Mouse (Mus musculus) heart, postnatal 14 days (tissue): ENCODE measurements around the gene Fbxl15. TPM values are rescaled to one million over a fixed set of nuclear protein-coding genes. Genes with fewer than 3 reads are reported as not detected.

Experiments used
- DNase-seq, 2 experiments: peaks; one replicate each; pipeline ENCODE4 v3.0.0; 2021 to 2022
- intact Hi-C: fragments of 180-260 bp; cut with DNase I; formaldehyde crosslinking; loops from one replicate; pipeline ENCODE4 v1.15.1; 2025
- long read RNA-seq, 2 experiments: library from polyadenylated mRNA; stranded (forward); transcript quantifications; one replicate each; pipeline ENCODE4 v2.0.0; 2021
- total RNA-seq, 2 experiments: library from RNA; stranded (reverse); gene quantifications; 2 replicates each; pipeline ENCODE4 v1.2.3; 2021

Gene Fbxl15
- total RNA-seq: 1 to 10 TPM; 5.5 to 6.9 TPM
- long read RNA-seq, experiment 1, transcript Fbxl15-201 (4 exons, 1,348 nt): major isoform, 10 of 18 reads
- long read RNA-seq, experiment 1, partial matches to known transcripts: 7 of 18 reads
- long read RNA-seq, experiment 1, other reads (novel, unspliced or antisense): 1 of 18 reads
- long read RNA-seq, experiment 2, transcript Fbxl15-201 (4 exons, 1,348 nt): major isoform, 6 of 10 reads
- long read RNA-seq, experiment 2, partial matches to known transcripts: 3 of 10 reads
- long read RNA-seq, experiment 2, other reads (novel, unspliced or antisense): 1 of 10 reads

DNA sequence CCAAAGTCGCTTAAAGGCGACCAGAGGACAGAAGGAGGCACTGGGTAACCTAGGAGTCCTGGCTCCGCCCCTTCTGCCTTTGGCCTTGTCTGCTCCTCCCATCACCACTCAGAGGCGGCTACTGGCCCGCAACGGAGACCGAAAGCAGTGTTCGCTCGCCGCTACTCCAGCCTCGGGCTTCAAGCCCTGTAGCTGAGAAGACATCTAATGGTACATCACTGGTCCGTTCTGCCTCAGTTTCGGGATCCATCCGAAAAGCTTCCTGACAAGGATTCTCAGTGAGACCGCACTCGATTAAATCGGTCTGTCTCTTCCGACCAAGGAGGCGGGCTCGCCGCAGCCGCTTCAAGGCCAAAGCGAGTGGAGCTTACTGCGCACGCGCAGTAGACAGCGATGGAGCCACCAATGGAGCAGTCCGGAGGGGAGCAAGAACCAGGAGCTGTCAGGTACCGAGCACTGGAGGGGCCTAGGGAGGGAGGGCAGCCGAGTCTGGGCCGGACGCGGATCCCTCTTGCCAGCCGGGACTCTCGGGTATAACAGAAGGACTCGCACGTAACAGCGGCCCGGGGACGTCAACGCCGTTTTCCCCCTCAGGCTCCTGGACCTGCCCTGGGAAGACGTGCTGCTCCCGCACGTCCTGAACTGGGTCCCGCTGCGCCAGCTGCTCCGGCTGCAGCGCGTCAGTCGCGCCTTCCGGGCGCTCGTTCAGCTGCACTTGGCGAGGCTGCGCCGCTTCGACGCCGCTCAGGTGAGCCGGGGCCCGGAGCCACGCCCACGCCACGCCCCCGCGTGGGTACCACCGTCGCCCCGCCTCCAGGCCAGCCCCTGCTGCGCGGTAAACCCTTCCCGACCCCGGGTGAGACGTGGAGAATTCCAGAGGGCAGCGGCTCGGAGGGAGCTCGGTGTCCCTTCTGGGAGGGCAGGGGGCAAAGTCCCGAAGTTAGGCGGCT lies at the start of gene Fbxl15:
Gene Fbxl15, plus strand, starts transcription at position 104 of the 950 bp plus-strand sequence.
- DNase-seq: peak; percentile 93 to 97
- intact Hi-C loops: no loop called here

DNA sequence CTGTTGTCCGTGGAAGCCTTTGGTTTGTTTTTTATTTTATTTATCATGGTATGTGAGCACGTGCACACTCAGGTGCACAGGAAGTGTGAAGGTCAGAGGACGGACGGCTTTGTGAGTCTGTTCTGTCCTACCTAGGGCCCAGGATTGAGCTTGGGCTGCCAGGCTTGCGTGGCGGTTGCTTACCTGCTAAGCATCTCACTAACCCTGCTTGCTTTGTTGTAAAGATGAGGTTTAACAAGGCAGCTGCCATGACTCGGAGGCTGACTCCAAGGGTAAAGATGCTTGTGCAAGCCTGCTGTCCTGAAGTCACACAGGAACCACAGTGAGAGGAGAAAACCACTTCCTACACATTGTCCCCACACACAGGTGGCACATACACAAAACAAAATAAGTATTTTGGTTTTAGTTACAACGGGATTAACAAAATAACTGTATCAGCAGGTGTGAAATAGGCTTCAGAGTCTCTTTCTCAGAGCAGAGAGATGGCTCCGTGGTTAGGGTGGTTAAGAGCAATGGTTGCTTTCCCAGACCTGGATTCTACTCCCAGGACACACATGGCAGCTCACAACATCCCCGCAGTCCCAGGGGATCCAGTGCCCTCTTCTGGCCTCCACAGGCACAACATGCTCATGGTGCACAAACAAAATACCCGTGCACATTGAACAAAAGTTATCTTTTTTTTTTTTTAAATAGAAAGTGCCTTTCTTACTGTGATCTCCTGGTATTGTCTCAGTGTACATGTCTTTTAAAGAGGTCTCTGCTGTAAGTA lies 45.7 kb upstream of the Fbxl15 start:
- no peak for DNase-seq

DNA sequence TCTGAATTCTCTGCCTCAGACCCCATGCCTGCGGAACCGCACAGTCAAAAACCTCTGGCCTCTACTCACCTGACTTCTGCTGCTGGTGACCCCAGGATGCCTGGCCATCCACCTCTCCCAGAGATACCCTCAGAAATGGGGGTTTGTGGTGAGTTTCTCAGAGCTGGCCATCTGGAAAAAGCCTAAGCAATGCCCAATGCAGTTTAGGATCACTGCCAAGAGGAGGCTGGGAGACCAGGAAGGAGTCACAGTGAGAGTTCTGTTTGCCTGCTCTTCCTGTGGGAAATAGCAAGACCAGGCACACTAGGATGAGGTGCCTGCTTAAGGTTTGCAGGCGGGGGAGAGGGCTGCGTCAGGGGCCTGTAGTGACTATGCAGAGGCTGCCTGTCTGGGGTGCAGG lies 43.3 kb upstream of the Fbxl15 start:
- no peak for DNase-seq
- intact Hi-C loops: no loop called here

More for the DNA sequence above, 45.7 kb upstream of the Fbxl15 start:
- intact Hi-C loops: no loop called here

- intact Hi-C loops: no loop called here
Measured at GRCm38 (mm10) chr19:46285631-46286030, 42.4 kb upstream of the Fbxl15 start.

DNA sequence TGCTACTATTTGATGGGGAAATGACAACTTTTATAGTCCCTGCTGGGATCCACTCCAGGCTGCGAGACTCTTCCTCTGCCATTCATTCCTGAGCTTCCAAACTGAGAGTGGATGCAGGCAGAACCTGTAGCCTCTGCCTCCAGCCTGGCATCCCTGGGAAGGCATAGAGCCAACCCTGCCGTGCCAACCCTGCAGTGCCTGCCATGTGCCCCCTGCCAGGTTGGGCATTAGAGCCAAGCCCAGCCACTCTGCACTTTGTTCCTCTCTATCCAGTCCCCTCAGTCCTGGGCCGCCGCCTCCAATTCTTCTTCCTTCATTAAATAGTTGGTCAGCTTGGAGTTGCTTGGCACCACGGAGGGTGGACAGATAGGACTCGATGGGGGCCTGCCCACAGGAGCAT lies 41.9 kb upstream of the Fbxl15 start:
- DNase-seq: peak; percentile 36 to 47
- intact Hi-C loops: no loop called here

More at GRCm38 (mm10) chr19:46285631-46286030, 42.4 kb upstream of the Fbxl15 start:
- DNase-seq: no peak

- DNase-seq: no peak
- intact Hi-C loops: no loop called here
Measured at GRCm38 (mm10) chr19:46286926-46287325, 41.1 kb upstream of the Fbxl15 start.

GRCm38 (mm10) chr19:46287566-46287965 lies 40.4 kb upstream of the Fbxl15 start:
- intact Hi-C loops: no loop called here
- no peak for DNase-seq

DNA sequence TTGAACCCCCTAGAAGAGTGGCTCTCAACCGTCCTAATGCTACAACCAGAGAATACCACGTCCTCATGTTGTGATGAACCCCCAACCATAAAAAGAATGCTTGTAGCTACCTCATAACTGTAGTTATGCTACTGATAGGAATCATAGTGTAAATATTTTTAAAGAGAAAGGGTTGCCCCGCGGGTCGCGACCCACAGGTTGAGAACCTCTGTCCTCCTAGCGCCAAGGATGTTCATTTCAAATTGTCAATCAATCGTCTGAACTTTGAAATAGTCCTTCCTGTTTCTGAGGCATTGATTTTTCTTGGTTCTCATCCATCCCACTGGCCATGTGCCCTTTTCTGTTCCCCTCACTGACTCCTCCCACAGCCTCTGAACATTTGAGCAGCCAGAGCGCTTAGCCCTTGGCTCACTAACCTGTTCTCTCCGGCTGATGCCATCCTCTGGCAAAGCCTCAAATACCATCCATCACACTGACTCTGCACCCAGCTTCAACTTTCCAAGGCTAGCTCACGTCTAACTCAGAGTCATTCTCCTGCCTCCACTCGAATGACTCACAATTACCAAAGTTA lies 37.4 kb upstream of the Fbxl15 start:
- DNase-seq: no peak
- intact Hi-C loops: no loop called here

DNA sequence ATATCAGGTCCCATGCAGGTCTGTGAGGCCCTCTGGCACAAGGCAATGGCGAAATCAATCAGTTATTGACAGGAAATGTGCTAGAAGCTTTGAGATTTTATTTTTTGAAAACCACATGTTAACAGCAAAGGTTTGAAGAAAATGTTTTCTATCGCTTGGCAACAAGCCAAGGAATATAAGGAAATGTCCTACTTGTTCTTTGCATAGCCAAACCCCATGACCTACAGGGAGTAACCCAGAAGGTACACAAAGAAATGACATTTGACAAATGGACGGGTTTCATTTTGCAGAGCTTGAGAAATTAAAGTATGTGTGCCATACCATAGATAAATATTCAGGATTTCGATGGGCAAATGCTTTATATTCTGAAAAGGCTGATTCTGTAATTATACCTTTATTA lies 31.0 kb upstream of the Fbxl15 start:
- intact Hi-C loops: no loop called here
- no peak for DNase-seq

DNA sequence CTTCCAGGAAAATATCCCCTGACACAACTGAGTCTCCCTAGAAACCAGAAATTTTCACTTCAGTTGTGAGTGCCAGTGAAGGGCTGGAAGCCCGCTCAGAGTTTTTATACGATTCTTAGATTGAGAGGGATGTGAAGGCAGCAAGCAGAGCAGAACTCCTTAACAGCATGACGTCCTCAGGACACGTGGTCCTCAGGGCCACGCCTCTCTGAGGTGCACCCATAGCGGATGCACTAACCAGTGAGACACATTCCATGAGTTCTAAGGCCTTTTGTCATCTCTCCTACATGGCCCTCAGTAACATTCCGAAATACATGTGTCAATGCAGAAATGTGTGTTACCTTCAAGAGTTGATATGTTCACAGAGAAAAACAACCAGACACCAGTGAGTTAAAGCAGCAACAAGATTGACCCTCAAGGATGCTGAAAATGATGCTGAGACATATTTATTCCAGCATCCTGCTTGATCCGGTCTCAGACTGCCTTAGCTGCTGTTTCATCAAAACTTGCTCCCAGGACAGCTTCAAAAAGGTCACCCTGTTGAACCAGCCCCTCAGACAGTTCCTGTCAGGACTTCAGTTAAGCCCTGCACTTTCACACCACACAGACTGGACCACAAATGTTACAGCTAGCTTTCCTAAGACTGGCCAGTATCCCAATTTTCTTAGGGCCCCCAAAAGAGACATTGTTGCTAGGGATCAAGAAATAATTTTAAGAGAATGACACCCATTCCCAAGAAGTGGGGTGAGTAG lies 27.5 kb upstream of the Fbxl15 start:
- DNase-seq: no peak
- intact Hi-C loops: loop anchor here (10.0 kb wide), 1 partner anchor 144 kb away; no protein-coding TSS in a partner anchor

GRCm38 (mm10) chr19:46302551-46302950 lies 25.4 kb upstream of the Fbxl15 start:
- intact Hi-C loops: loop anchor here (10.0 kb wide), 1 partner anchor 142 kb away; no protein-coding TSS in a partner anchor
- DNase-seq: no peak

DNA sequence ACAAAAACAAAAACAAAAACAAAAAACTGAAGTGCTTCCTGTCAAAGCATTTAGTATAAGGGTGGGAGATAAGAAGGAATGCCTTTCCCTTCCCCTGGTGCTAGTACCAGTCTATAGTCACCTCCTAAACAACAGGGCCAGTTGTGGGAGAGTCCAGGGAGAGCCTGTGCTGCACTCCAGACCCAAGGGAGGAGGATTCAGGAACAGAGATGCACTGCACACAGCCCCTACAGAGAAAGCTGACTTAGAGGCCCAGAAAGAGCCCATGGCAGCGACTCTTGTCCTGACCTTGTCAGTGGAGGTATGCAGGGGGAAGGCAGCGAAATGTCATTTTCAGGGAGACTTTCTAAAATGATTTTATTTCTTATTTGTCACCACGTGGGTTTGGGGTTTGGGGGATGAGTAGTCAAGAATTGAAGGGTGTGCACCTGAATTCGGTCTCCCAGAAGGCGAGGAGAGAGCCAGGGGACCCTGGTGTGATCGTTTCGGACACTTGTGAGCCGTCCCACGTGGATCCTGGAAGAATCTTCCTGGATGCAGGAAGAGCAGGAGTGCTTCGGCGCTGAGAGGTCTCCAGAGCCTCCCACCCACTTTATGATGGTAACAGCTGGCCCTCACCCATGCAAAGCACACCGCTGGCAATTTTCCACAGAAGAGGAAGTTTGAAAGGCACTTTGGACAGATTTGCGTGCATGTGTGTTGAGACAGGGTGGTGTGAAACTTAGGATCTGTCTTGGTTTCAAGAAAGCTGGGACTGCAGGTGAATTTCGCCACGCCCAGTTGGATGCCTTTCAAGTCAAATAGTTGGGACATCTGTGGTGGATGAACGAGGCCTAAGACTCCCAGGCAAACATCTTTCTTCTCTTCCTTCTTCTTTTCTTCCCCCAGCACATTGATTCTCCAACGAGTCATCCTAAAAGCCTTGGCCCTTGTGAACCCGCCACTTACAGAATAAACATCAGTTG lies 24.5 kb upstream of the Fbxl15 start:
- intact Hi-C loops: loop anchor here (2.0 to 10.0 kb wide), 3 partner anchors 65 to 169 kb away; no protein-coding TSS in a partner anchor
- DNase-seq: no peak

- peak; percentile 94 to 95 for DNase-seq
- intact Hi-C loops: loop anchor here (2.0 to 10.0 kb wide), 3 partner anchors 64 to 170 kb away; no protein-coding TSS in a partner anchor
Measured at GRCm38 (mm10) chr19:46304216-46304841, 23.7 kb upstream of the Fbxl15 start, which contains the start of gene Nfkb2. Nfkb2 (plus strand) TSS chr19:46304320.

GRCm38 (mm10) chr19:46304908-46305333 lies 23.1 kb upstream of the Fbxl15 start:
- intact Hi-C loops: loop anchor here (2.0 to 10.0 kb wide), 3 partner anchors 64 to 170 kb away; no protein-coding TSS in a partner anchor
- no peak for DNase-seq

GRCm38 (mm10) chr19:46305432-46306267 lies 22.3 kb upstream of the Fbxl15 start:
- intact Hi-C loops: loop anchor here (2.0 to 10.0 kb wide), 3 partner anchors 63 to 171 kb away; no protein-coding TSS in a partner anchor
- DNase-seq: peak; percentile 93 to 95

GRCm38 (mm10) chr19:46306268-46306610 lies 21.7 kb upstream of the Fbxl15 start:
- intact Hi-C loops: loop anchor here (10.0 kb wide), 1 partner anchor 139 kb away; no protein-coding TSS in a partner anchor

More at GRCm38 (mm10) chr19:46306268-46306610, 21.7 kb upstream of the Fbxl15 start:
- no peak for DNase-seq
